Mouse (Mus musculus) neutrophil, adult 5-6 weeks (primary cell): ENCODE results near the gene Med23. TPM values are rescaled to one million over a fixed set of nuclear protein-coding genes. Genes with fewer than 3 reads are reported as not detected.

Experiments used
- ATAC-seq: fragments of 151-379, 151-347 bp; 2 replicates; pipeline ENCODE4 v1.8.0; 2017; ENCODE audit warnings: mild to moderate bottlenecking, moderate TSS enrichment; ENCODE audit not compliant: insufficient number of reproducible peaks, poor library complexity, low FRiP score, severe bottlenecking; ENCODE audit errors: extremely low read depth
- total RNA-seq: library from RNA; stranded (forward); fragments of 200-1000 nt; gene quantifications from 2 replicates; pipeline ENCODE4 v1.2.3, GENCODE M21; 2017

The Med23 gene
- total RNA-seq: 24.1 and 24.8 TPM in 2 replicates

DNA sequence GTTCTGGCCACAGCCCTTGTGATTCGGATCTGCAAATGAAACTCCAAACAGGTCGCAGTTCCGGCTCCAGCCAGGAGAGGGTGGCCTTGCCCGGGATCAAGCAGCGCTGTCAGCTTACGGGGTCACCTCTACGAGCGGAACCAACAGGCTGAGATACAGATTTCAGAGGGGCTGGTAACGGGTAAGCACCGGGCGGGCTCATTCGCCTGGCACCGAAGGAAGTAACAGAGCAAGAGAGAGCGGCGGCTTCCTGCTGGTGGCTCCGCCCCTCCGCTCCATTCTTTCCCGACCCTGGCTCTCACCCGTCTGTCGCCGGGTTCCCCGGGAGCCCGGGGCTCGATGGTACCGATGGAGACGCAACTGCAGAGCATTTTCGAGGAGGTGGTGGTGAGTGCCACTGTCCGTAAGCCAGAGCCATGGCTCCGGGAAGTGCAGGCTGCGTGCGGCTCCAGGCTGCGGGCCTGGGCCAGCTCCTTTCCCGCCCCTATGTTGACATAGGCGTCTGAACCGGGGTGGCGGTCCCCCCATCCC lies at the start of gene Med23:
Gene Med23 (plus strand): TSS at position 227 of the 531 bp plus-strand sequence.
- ATAC-seq: peak; percentile 99

DNA sequence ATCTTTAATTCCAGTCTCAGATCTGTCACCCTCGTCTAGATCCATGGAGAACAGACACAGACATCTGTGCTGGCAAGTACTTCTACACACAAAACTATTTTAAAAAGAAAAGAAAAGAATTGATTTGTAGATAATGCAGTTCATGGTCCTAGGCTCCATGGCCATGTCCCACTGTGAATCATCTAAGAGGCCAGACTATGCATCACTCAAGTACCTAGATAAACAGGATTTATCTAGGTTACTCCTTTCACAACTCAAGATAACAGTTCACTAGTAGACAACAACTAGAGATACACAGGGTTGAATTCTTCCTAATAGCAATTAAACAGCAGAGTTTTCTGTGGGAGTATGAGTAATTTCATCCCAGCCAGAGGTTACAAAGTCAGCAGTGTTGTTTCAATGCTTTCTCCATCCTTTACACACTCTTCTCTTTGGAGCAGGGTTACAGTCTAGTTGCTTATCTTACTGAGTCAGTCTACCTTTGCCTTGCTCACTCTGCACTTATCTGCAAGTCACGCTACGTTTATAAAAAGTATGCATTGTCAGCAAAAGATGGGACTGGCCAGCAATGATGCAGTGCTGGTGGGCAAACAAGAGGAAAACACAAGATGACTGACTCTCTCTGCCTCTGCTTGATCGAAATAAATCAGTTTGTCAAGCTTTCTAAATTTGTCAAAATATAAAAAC lies 47.7 kb upstream of the Med23 start:
- no peak for ATAC-seq

DNA sequence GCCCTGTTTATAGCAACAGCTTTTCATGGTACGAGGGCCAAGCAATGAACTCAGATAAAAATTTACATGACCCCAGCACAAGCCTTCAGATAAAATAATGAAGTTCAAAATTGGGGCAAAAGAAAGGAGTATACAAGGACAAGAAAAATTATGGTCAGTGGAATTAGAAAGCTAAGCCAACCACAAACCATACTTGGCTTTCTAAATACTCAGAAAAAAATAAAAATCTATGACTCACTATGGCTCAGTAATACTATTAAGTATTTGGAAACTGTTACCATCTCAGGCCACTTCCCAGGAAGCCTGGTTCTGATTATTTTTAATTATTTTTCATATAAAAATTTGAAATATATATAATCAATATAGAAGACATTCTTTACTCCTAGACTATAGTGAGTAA lies 46.9 kb upstream of the Med23 start:
- ATAC-seq: no peak

DNA sequence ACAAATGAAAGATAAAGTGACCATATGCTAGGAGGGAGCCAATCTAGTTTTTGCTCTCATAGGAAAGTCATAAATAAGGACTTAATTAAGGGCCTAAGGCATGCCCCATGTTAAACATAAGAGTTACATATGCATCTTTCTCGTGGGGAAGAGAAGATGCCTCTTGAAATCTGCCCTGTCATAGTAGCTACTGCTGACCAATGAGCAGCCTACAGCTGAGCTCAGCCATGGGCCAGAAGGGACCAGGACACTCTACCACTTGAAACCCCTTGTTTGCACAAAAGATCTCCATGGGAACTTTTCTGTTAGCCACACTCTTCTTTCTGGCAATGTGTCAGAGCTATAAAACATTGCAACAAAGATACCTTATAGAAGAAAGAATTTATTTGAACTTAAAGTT lies 46.5 kb upstream of the Med23 start:
- ATAC-seq: 0 out of 2 replicates have a peak, but pooled peaks have one; percentile 5

DNA sequence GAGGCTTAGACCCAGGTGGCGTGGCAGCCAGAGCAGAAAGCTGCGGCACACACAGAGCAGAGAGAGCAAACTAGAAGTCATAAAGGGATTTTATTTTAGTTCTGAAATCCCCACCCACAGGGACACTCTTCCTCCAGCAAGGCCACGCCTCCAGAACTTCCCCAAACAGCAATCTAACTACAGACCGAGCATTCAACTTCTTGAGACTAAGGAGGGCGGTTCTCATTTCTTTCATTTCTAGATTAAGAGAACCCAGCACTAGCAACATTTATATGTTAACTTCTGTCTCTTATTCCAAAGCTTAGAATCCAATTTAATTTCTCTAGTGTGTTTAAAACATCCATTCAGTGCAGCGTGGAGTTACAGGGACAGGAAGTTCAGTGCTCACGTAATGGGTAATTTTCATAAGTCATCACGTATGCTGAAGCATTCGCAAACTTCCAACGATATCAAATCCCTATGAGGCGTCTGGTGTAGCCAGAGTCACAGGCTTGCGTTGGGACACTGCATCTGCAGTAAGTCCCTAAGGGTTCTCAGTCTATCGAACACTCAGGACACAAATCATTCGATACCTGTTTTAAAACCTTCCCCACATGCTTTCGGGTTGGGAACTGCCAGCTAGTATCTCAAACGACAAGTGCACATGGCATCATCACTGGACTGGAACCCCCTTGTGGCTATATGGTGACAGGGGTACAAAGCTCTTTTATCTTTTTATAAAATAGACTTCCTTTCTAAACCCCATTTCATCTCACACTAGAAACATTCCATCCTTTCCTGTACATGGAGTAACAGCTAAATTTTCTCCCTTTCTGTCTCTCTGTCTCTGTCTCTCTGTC lies 45.9 kb upstream of the Med23 start:
- ATAC-seq: peak; percentile 76

DNA sequence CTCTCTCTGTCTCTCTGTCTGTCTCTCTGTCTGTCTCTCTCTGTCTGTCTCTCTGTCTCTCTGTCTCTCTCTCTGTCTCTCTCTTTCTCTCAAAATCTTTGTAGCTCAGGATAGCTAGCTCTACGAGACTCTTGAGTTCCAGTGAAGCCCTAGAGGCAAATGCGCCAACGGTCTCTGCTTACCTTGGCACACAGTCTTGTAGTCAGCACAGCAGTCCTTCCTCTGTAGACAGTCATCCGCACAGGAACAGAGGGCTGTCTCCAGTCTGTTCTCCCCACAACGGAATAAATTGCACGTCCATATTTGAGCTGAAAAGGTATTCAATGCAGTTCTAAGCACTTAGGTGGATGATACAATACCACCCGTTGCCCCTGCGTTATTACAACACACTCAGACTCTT lies 45.2 kb upstream of the Med23 start:
- ATAC-seq: no peak

DNA sequence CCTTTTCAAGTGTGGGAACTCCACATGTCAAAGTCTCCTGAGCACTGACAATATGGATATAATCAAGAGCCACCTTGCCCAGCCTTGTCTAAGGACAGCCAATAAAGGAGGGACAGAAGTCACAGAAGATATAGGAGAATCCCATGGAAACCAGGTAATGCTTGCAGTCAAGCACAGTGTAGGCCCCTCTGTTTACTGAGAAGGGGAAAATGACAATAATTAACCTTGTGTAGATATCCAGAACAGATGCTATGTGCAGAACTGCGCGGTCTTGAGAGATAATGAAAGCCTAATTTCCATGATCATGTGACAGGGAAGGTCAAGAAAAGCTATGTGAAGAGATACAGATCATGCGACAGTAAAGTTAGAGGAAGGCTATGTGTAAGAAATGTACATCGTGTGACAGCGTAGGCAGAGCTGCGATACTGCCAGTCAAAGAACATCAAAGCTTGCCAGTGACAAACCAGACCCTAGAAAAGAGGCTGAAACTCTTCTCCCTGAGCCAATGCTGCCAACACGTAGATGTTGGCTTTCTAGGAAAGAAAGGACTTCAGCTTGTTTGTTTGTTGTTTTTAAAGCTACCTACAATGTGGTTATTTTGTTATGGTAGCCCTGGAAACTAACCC lies 44.2 kb upstream of the Med23 start:
- ATAC-seq: no peak

DNA sequence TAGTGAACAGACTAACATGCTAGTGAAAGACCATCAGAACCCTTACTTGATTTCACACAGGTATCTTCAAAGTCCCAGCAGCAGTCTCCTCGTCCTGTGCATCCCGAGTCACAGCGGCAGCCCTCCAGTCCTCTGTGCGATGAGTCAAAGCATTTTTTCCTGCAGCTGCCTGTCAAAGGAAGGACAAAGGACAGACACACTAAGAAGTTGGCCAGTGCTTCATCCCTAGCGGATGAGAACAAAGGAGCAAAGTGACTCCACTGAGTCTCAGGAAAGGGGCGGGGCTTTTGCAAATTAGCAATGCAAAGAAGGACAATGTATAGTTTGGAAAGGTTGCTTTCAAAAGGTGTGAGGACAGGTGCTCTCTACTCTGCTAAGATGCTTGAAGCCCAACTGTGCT lies 43.7 kb upstream of the Med23 start:
- no peak for ATAC-seq

DNA sequence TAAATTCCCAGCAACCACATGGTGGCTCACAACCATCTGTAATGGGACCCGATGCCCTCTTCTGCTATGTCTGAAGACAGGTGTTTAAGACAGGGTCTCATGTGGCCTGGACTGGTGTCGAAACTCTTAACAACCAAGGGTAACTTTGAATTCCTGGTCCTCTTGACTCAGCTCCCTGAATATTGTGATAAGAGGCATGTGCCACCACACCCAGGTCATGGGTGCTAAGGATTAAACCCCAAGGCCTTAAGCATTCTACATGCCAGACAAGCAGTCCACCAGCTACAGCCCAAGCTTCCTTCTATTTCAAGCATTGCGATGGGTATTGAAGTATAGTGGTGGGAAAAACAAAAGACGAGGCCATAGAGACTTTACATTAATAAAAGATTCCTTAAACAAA lies 41.6 kb upstream of the Med23 start:
- no peak for ATAC-seq

DNA sequence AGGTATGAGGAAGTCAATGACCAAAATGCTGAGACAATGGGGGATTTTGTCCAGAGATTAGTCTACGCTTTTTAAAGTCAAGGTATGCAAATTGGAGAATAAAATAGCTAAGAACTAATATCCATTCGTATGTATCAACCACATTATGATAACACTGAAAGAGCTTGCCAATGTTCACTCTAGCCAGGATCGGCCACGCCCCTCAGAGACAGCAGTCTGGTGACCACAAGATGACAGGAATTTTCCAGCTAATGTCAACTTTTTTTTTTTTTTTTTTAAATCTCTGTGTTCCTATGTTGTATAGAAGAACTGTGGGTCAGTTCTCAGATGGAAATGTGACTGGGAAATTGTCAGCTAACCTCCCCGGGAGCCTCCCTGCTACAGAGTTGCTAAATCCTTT lies 39.3 kb upstream of the Med23 start:
- no peak for ATAC-seq

DNA sequence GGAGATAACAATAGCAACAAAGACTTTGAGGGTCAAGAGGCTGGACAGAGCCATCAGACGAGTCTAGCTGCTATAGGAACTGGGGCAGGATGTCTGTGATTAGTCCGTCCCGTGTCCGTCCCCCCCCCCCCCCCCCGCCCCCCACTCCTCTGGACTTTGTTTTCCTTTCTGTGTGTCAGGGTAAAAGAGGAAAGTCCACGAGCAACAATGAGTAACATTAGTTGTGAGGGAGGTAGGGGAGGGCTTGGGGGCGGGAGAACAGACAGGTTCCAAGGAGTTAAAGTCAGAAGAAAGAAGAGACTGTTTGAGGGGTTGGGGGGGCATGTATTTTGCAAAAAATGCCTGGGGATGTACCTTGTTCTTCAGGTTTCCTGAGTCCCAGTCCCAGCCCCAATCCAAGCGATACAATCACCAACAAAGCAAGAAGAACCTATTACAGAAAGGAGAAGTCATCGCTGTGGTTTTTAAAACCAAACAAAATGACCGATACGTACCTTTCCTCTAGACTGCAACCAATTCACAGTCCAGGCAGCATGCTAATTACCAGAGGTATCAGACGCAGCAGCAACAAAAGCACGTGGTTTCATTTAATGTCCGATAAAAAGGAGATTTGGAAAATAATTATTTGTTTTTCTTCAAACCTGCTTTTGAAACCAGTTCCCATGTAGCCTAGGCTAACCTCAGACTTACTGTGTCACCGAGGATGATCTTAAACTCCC lies 38.2 kb upstream of the Med23 start:
- no peak for ATAC-seq

DNA sequence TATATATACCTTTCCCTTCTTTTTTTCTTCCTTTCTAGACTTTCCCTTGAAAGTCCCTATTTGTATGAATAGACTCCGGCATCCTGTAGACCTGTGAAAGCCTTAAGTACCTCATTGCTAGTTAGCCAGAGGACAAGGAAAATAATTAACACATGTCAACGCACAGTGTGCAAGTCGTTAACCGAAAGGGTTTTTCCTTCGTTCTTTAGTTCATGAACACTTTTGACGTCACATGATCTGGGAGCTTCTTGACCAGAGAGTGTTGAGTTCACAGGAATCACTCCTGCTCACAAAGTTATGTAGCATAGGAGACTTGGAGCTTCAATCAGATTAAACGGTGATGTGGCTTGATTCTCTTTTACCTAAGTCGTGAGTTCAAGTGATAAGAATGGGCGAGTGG lies 37.5 kb upstream of the Med23 start:
- no peak for ATAC-seq

DNA sequence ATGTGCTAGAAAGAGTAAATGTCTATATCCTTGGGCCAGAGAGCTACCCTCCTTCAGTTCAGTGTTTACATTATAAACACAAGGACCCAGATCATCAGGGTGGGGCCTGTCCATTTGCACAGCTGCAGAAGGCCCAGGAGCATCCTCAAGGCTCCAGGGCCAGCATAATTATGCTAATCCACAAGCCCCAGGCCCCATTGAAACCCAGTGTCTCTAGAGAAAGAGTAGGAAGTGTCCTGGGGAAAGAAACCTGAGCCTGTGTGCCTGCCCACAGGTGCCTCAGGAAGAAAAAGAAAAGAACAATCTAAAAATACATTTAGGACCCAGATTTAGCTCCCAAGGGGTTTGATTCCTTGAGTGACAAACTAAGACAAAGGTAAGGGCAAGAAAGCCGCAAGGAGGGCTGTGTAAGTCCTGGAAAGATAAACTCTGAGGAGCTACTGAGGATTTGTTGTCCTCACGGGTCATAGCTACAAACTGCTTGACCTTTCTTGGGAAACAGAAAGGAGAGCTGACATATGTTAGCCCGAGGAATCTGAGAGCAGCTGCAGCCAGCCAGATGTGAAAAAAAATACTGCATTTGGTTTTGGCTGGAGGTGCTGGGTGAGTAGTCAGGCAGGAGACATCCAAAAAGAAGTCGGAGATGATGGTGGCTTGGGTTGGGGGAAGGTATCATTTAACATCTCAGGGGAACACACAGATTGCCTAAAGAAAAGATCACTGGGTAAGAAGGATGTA lies 35.0 kb upstream of the Med23 start:
- ATAC-seq: no peak

DNA sequence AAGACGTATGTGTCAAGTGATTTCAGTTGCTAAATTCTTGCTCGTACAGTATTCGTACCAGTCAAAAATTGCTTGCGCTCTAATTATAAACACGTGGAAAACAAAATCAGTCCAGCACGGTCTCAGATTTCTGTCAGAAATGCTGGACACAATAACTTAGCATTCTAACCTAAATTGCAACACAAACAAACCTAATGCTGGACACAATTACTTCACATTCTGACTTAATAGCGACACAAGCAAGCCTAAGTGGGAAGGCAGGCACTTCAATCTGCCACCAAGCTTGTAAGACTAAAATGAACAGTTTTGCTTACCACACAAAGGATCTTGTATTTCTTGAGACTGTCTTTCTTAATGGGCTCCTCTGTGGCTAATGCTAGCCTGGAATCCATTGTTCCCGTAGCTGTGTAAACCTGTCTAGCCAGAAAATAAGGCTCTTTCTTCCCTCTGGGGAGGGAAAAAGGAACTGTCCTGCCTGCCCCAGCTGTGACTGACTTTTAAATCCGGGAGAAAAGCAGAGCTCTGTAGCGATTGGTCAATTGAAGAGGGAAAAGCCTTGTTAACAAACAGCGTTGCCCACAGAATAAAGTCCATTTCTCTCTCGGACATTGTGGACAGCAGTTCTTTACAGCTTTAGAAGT lies 34.0 kb upstream of the Med23 start:
- ATAC-seq: no peak

DNA sequence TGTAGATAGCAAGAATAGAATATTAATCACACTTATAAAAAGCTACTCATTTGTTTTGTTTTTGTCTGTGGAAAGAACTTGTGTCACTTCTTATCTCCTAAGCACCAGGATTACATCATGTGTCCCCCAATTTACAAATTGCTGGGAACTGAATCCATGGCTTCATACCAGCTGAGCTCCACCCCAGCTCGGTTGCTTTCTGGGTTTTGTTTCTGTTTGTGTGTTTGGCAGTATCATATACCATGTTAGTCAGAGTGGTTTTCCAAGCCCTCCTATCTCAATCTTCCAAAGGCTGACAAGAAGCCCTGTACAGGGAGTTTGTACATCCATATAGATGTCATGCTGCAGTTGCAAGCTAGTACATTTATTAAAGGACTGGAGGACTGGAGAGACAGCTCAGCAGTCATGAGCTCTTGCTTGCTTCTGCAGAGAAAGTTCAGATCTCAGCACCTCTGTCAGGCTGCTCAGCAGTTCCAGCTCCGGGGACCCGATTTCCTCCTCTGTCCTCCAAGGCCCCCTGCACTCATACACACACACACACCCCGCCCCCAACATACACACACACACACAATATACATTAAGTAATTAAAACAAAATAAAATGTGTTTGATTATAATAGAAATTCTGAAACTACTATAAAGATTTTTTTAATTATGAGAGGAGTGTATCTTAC lies 33.3 kb upstream of the Med23 start:
- ATAC-seq: no peak

DNA sequence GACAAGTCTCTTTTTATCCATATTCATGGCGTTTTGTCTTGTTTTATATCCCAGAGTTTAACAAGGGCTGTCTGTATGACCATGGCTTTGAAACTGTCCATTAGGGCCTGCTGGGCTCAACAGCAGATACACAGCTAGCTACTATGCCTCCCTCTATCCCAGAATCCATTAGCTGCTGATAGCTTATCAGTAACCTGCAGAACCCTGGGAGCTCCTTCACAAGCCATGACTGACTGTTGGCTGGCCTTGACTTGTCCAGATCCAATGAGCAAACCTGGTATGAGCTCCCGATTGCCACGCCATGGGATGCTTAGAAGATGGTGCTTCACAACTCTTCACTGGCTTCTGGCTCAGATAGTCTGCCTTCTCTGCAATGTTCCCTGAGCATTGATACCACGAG lies 29.0 kb upstream of the Med23 start:
- no peak for ATAC-seq

DNA sequence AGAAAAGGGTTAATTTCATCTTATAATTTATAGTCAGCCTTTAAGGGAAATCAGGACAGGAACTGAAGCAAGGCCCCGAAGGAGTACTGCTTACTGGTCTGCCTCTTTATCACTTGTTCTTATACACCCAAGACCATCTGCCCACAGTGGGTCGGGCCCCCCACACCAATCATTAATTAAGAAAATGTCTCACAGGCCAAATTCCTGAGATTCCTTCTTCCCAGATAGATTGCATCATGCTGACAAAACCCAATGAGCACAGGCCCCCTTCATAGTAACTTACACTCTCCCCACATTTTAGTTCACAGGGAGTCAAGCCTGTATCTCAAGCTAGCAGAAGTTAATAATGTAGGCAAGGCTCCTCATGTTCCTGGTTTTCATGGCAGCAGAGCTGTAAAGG lies 27.8 kb upstream of the Med23 start:
- no peak for ATAC-seq

DNA sequence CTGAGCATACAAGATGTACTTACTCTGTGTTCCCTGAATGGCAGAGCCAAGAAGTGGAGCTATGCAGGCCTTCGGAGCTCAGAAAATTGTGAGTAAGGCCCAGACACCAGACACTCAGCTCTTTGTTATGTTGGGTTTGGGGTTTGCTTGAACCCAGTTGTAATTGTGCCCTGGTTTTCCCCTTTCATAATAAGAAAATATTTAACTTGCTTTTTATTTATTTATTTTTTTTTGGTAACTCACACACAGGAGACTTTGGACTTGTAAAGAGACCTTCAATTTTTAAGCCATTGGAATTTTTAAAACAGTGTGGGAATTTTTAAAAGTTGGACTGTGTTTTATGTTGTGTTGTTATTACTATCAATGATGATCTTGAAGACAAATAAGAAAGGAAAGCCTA lies 27.1 kb upstream of the Med23 start, which contains the start of gene Enpp3:
Gene Enpp3 (minus strand): TSS at position 148 of the 400 bp plus-strand sequence.
- ATAC-seq: no peak
